Mouse (Mus musculus) midbrain, postnatal 0 days (tissue): ENCODE results near the gene Faap24. TPM values are rescaled to one million over a fixed set of nuclear protein-coding genes. Genes with fewer than 3 reads are reported as not detected.
A peak's percentile ranks its signal among the peaks of the same experiment; 100 is the strongest.

Experiments
- ATAC-seq: fragments of 200-750 bp; cut with Nextera tagmentation; 2 replicates; pipeline ENCODE4 v1.8.0; 2017; ENCODE audit warnings: moderate number of reproducible peaks, mild to moderate bottlenecking, moderate TSS enrichment, moderate library complexity; ENCODE audit not compliant: low FRiP score
- DNase-seq: peaks from one replicate; pipeline ENCODE4 v3.0.0-alpha.2; 2015; ENCODE audit warnings: low spot score
- H3K27ac ChIP-seq: fragments of 300-500 bp; sonication (generic); 2 replicates; pipeline ENCODE4 v1.5.1; 2014; ENCODE audit warnings: low read depth, mild to moderate bottlenecking, low read length, mixed read lengths
- H3K27me3 ChIP-seq: fragments of 300-500 bp; sonication (generic); 2 replicates; pipeline ENCODE4 v1.6.1; 2014; ENCODE audit warnings: low read length, control low read depth, mixed read lengths; ENCODE audit not compliant: insufficient read depth
- H3K36me3 ChIP-seq: fragments of 300-500 bp; sonication (generic); 2 replicates; pipeline ENCODE4 v1.6.1; 2014; ENCODE audit warnings: low read length, control low read depth, mixed read lengths; ENCODE audit not compliant: insufficient read depth
- H3K4me1 ChIP-seq: fragments of 300-500 bp; sonication (generic); 2 replicates; pipeline ENCODE4 v1.6.1; 2014; ENCODE audit warnings: mild to moderate bottlenecking, control low read depth, antibody characterized with exemption, low read length, mixed read lengths; ENCODE audit not compliant: insufficient read depth
- H3K4me2 ChIP-seq: fragments of 300-500 bp; sonication (generic); 2 replicates; pipeline ENCODE4 v1.6.1; 2014; ENCODE audit warnings: low read depth, mild to moderate bottlenecking, low read length, mixed read lengths; ENCODE audit not compliant: poor library complexity, severe bottlenecking
- H3K4me3 ChIP-seq: fragments of 300-500 bp; sonication (generic); 2 replicates; pipeline ENCODE4 v1.5.1; 2014; ENCODE audit warnings: low read depth, mild to moderate bottlenecking, low read length, moderate library complexity
- H3K9ac ChIP-seq: fragments of 300-500 bp; sonication (generic); replicated peaks from 2 replicates; pipeline ENCODE4 v1.6.1; 2014; ENCODE audit warnings: mild to moderate bottlenecking, low read length, moderate library complexity, mixed read lengths; ENCODE audit not compliant: poor library complexity, severe bottlenecking
- H3K9me3 ChIP-seq: fragments of 300-500 bp; sonication (generic); 2 replicates; pipeline ENCODE4 v1.6.1; 2016; ENCODE audit warnings: low read length, control low read depth
- CTCF ChIP-seq: IDR thresholded peaks from 2 replicates; pipeline ENCODE4 v1.5.1; 2016; ENCODE audit warnings: antibody characterized with exemption, mild to moderate bottlenecking
- WGBS: fragments of 180-500 bp; shearing (Covaris S2); extraction: QIAGEN DNeasy Blood & Tissue Kit; methylation state at CpG from one replicate; pipeline ENCODE4 v1.1.7; 2014; 5-methylcytosine and 5-hydroxymethylcytosine counted together
- polyA plus RNA-seq: library from polyadenylated mRNA; unstranded; fragments of >200 nt; fragmentation: Nextera tagmentation; extraction: Ambion mirVana; gene quantifications from 2 replicates; pipeline ENCODE4 v1.2.1, GENCODE M21; 2015
- total RNA-seq: library from RNA; depleted of rRNA; stranded (reverse); fragments of >200 nt; gene quantifications from 2 replicates; pipeline ENCODE4 v1.2.3, GENCODE M21; 2014; rRNA removed

Gene Faap24
- total RNA-seq (5.8 and 8.8 TPM in 2 replicates), polyA plus RNA-seq (10.4 and 11.5 TPM in 2 replicates)

DNA sequence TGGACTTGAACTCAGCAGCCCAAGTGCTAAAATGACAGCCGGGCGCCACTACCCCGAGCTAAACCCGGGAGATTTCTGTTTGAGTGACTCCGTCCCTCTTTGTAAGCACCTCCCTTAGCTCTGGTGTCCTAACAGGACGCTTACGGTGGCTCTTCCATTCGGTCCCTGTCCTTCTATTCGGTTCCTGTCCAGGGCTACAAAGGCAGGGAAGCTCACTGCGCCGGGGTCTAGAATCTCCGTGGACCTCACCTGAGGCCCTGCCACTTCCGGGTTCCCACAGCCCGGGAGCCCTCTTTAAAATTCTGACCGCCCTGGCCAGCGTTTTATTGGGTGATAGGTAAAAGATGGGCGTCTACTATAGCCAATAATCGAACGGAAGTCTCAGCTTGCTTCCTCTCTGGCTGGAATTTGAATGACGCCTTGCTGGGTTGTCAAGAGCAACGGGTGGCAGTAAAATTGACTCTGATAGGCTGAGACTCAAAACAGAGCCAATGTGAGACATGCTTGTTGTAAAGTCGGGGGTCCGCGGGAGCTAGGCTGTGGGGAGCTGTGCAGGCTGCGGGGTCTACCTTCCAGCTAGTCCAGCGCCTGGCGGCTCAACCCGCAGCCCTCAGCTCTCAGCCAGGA lies at the start of gene Faap24, which contains the start of gene Cep89:
Faap24 (minus strand) TSS at position 295 of the 627 bp plus-strand sequence.
Cep89 (plus strand) TSS at position 494 of the 627 bp plus-strand sequence.
- Histone ChIP-seq H3K27me3 (no peaks in the 10 kb centered on the region), H3K4me2 (peak within 1 kb of the TSS; percentile 81), H3K4me3 (peak within 1 kb of the TSS; percentile 66), H3K36me3 (peaks cover 13% of the 10 kb centered on the region; the same call in 1 of the 2 replicates), H3K27ac (peak within 1 kb of the TSS; percentile 51), H3K9ac (peak within 1 kb of the TSS; percentile 59), H3K4me1 (peaks cover 13% of the 10 kb centered on the region), H3K9me3 (no peaks in the 10 kb centered on the region)
- ATAC-seq (peak; percentile 97), DNase-seq (peak; percentile 99)
- no peak for TF ChIP-seq CTCF
- WGBS, result under 1% methylated on average over 28 of the region's 28 CpGs

DNA sequence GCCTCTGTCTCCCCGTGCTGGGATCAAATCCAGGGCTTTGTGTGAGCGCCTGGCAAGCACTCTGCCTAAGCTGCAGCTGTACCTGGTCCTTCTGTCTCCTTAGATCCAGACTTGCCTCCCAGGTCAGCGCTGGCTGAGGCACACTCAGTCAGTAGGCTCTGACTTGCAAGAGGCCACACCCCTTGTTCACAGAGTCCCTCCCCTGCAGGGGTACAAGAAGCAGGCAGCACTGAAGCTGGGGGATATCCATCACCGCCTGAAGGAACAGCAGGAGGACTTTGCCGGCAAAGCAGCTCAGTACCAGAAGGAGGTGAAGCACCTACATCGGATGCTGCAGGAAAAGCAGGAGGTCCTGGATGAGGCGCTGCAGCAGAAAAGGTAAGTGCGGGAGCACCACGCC lies 38.6 kb upstream of the Faap24 start:
- no peak for TF ChIP-seq CTCF
- Histone ChIP-seq H3K9ac (no peak overlapping the region), H3K36me3 (peaks cover 49% of the 10 kb centered on the region), H3K4me3 (no peak overlapping the region), H3K9me3 (no peaks in the 10 kb centered on the region), H3K27ac (no peak overlapping the region), H3K4me1 (no peaks in the 10 kb centered on the region), H3K4me2 (no peak overlapping the region), H3K27me3 (no peaks in the 10 kb centered on the region)
- DNase-seq (no peak), ATAC-seq (no peak)
- WGBS, result 82% methylated on average over 9 of the region's 9 CpGs

DNA sequence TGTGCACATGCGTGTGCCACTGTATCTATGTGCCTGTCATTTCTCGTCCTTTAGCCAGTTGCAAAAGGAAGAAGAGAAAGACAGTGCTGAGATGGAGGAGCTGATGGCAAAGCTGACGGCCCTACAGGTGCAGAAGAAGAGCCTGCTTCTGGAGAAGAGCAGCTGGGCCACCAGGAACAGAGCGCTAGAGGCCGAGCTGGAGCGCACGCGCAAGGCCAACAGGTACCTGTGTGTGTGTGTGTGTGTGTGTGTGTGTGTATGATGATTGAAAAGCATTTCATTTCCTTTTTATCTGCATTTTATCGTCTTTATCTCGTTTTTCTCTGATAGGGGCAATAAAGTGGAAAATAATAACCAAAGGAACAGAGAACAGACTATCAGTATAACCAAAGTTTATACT lies 31.5 kb upstream of the Faap24 start:
- H3K27me3 ChIP-seq, result no peaks in the 10 kb centered on the region
- H3K4me3 ChIP-seq, result no peak overlapping the region
- no peak overlapping the region for H3K4me2 ChIP-seq
- H3K9ac ChIP-seq, result no peak overlapping the region
- H3K36me3 ChIP-seq, result peaks cover 35% of the 10 kb centered on the region
- no peak overlapping the region for H3K27ac ChIP-seq
- no peaks in the 10 kb centered on the region for H3K9me3 ChIP-seq
- DNase-seq (no peak), ATAC-seq (no peak)
- TF ChIP-seq CTCF, result no peak
- whole genome bisulfite sequencing, result 94% methylated on average over 10 of the region's 10 CpGs
- no peaks in the 10 kb centered on the region for H3K4me1 ChIP-seq

DNA sequence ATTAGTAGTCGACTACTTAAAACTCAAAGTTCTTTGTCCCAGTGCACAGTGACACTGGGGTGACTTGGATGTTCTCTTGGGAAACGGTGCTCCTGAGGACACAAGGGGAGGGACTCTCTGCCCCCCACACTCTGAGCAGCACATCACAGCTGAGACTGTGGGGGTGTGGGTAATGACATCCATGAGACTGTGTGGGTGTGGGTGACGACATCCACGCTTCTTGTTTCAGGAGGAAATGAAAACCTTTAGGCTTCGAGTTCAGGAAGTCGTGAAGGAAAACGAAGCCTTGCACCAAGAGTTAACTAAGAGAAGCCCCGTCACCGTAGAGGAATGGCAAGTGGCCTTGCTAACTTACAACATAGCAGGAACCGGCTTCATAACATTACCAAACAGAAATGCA lies 26.4 kb upstream of the Faap24 start:
- WGBS, result 95% methylated on average over 10 of the region's 10 CpGs
- H3K27me3 ChIP-seq, result no peaks in the 10 kb centered on the region

DNA sequence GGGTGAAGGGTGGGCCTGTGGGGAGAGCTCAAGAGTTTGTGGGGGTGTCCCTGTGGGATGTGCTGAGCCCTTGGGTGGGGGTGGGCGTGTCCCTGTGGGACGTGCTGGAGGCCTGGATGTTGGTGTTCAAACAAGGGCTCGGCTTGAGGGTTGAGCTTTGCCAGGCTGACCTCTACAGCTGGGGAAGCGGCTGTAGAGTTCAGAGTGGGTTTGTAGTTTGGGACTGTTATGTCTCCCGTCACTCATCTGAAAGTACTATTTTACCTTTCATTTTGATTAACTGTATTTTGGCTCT lies 20.0 kb upstream of the Faap24 start:
- no peak for ATAC-seq
- WGBS, result 95% methylated on average over 5 of the region's 5 CpGs
- TF ChIP-seq CTCF, result no peak
- Histone ChIP-seq H3K4me1 (no peaks in the 10 kb centered on the region), H3K36me3 (peaks cover 29% of the 10 kb centered on the region), H3K9ac (no peak overlapping the region), H3K4me2 (no peak overlapping the region), H3K9me3 (no peaks in the 10 kb centered on the region), H3K27ac (no peak overlapping the region), H3K27me3 (no peaks in the 10 kb centered on the region), H3K4me3 (no peak overlapping the region)
- no peak for DNase-seq

More for the DNA sequence above, 26.4 kb upstream of the Faap24 start:
- Histone ChIP-seq H3K27ac (no peak overlapping the region), H3K4me2 (no peak overlapping the region), H3K9me3 (no peaks in the 10 kb centered on the region), H3K36me3 (peaks cover 35% of the 10 kb centered on the region), H3K4me1 (no peaks in the 10 kb centered on the region), H3K9ac (no peak overlapping the region), H3K4me3 (no peak overlapping the region)
- no peak for ATAC-seq
- TF ChIP-seq CTCF, result no peak
- no peak for DNase-seq

DNA sequence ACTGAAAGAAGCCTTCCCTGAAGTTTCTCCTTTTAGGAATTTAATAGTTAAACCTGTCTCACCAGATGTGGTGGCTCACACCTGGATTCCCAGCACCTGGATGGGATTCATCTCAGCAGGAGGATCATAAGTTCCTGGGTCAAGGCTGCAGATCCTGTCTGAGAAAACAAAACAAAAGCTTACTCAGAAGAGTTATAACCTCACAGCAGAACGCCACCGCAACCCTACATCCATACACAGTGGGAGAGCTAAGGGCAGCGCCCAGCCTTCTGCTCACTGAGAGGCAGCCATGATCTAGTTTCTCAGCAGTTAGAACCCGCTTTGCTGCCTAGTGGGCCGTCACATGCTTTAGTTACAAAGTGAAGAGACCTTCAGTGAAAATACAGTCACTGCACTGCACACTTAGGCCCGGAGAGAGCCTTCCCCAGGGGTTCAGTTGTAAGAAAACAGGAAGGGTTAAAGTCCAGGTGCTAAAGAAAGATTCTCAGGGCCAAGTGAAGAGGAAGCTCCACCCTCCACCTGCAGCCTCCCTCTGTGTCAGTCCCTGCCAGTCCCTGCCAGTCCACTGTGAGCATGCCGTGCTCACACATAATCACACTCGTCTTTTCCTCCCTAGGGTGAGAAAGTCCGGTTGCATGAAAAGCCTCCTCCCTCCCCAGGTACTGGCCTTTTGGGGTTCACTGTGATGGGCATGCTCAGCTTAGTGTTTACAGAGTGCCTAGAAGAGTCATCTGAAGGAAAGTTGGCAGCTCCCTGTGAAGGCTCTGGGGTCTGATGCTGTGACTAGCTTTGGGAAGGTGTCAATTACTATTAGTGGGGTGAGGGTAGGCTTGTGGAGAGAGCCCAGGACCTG lies 19.4 kb upstream of the Faap24 start:
- Histone ChIP-seq H3K36me3 (peaks cover 24% of the 10 kb centered on the region), H3K27me3 (no peaks in the 10 kb centered on the region), H3K4me3 (no peak overlapping the region), H3K27ac (no peak overlapping the region), H3K9ac (no peak overlapping the region), H3K4me1 (no peaks in the 10 kb centered on the region), H3K9me3 (no peaks in the 10 kb centered on the region), H3K4me2 (no peak overlapping the region)
- TF ChIP-seq CTCF, result no peak
- ATAC-seq (no peak), DNase-seq (no peak)
- WGBS, result 83% methylated on average over 9 of the region's 9 CpGs
